Mouse (Mus musculus): ENCODE measurements around the gene Fmod.

DNA sequence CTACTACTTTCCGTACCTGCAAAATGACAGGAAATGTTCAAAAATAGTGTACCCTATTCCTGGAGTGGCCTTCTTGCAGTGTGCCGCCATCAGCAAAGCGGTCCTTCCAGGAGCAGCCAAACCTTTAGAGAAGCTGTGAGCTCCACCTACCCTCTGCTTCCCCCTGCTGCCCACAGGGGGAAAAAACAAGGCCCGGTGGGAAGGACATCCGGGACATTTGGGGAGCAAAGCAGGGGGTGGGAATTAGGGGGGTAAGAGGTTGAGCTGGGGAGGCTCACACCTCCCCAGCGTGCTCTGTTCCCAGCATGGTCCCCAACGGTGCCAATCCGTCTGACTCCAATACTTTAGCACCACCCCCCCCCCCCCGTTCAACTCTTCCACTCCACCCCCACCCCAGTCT is 8.9 kb downstream of the Fmod start:
- TF ChIP-seq CTCF (conservative IDR thresholded peaks at IDR 0.05; ENCODE audit: low read length): peak; percentile 79
- TF ChIP-seq POU5F1 (IDR thresholded peaks at IDR 0.05; ENCODE audit: borderline replicate concordance, low read length): no peak
- TF ChIP-seq NANOG (IDR thresholded peaks at IDR 0.05; ENCODE audit: borderline replicate concordance, low read length): no peak
